Mouse (Mus musculus) R1 (cell line): ENCODE results near the gene Susd4.

Experiments
- DNase-seq: peaks from one replicate; pipeline ENCODE4 v3.0.0-alpha.2; 2018; ENCODE audit warnings: low read depth, low spot score

Susd4 gene

GRCm38 (mm10) chr1:182918718-182919346 is 155.2 kb downstream of the Susd4 start:
- no peak for DNase-seq

GRCm38 (mm10) chr1:182922824-182923223 is 159.2 kb downstream of the Susd4 start:
- DNase-seq: peak; percentile 15

- no peak for DNase-seq
Observed at GRCm38 (mm10) chr1:182926465-182926864, 162.8 kb downstream of the Susd4 start.

GRCm38 (mm10) chr1:182927878-182928851 is 164.5 kb downstream of the Susd4 start:
- no peak for DNase-seq

DNA sequence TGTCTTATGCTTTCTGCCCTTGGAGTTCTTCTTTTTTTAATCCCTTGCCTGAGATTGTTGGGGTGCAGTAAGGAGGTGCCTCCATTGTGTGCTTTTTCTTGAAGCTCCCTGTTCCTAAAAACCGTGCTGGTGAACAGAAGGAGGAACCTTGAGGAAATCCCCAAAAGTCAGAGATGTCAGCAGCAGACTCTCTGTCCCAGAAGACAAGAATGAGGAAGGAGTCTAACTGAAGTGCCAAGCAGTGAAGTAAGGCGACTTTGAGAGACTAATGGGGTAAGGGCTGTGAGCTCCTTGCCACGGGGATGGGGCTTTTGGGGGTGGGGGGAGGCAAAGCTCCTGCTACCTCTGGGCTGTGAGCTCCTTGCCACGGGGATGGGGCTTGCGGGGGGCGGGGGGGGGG is 171.8 kb downstream of the Susd4 start:
- DNase-seq: no peak

DNA sequence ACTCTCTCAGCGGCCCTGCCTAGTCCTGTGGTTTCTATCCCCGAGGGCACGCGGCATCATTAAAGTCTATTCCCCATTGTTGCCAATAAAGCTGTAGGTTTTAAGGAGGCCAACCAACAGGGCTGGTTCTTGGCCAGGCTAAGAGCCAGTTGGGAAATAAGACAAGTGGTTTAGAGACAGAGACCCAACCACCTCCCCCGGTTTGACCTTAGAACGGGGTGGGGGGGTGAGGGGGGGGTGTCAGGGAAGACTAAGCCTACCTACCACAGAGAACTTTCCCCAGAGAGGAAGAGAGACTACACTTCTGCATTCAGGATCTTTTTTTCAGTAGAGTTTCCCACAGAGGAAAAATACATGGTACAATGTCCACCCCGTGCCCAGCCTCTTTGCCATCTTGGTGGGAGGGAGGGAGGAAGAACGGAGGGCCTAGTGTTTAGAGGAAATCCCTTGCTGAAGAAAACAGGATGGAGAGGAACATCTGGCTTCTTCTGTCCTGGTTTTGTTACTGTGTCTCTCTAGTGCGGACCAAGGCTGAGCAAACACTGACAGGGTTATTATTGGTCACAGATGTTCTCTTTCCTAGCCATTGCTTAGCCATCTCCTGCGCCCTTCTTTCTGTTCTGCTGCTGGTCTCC is 173.9 kb downstream of the Susd4 start:
- no peak for DNase-seq

DNA sequence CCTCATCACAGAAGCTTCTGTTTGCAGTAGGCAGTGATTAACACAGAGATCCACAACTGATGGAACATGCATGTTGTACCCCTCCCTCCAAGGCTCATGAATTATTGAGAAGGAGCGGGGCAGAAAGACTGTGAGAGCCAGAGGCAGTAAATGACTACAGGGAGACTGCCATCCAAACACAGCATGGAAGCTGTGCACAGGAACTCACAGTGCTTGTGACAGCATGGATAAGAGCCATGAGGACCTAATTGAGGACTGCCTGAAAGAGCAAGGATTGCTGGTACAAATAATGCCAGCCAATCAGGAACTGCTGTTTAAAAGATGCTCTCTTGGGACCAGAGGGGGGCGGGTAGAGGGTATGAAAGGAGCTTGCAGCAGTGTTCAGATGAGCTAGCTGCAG is 178.3 kb downstream of the Susd4 start:
- no peak for DNase-seq

GRCm38 (mm10) chr1:182943911-182944310 is 180.3 kb downstream of the Susd4 start:
- no peak for DNase-seq

GRCm38 (mm10) chr1:182944638-182945037 is 181.0 kb downstream of the Susd4 start:
- DNase-seq: no peak

- no peak for DNase-seq
Observed at GRCm38 (mm10) chr1:182945561-182945960, 181.9 kb downstream of the Susd4 start.
